Mouse (Mus musculus) myocyte (in vitro differentiated cells): ENCODE measurements at regions not wholly inside any gene's neighbourhood (a gene's known extent, or its start where the extent isn't known, plus 50 kb on each side); places are given as distances from the start of the nearest gene placed in this dataset.

ENCODE experiments used
- TCF3 ChIP-seq: IDR thresholded peaks from one replicate; pipeline ENCODE4 v1.6.1; 2011; ENCODE audit warnings: low read depth, control low read depth; ENCODE audit not compliant: insufficient read length
- USF1 ChIP-seq: IDR thresholded peaks from one replicate; pipeline ENCODE4 v1.6.1; 2011; ENCODE audit warnings: low read depth, mild to moderate bottlenecking, control low read depth, moderate library complexity

GRCm38 (mm10) chr12:99067962-99068361 lies 147.6 kb downstream of the Ttc8 start:
- TF ChIP-seq USF1: no peak
- TF ChIP-seq TCF3: no peak
